Mouse (Mus musculus): ENCODE results near the gene Mymx.
A peak's percentile ranks its signal among the peaks of the same experiment; 100 is the strongest.

- TF ChIP-seq CTCF (IDR thresholded peaks at IDR 0.05) (no peak), POLR2A (IDR thresholded peaks at IDR 0.05; ENCODE audit: insufficient read depth, low read depth, low read length) (peak; percentile 55; the same call in 1 of the 2 replicates)
Observed at GRCm38 (mm10) chr17:45591701-45592605, 9.9 kb downstream of the Mymx start.
